Mouse (Mus musculus): ENCODE measurements around the gene Mga.

The Mga gene

DNA sequence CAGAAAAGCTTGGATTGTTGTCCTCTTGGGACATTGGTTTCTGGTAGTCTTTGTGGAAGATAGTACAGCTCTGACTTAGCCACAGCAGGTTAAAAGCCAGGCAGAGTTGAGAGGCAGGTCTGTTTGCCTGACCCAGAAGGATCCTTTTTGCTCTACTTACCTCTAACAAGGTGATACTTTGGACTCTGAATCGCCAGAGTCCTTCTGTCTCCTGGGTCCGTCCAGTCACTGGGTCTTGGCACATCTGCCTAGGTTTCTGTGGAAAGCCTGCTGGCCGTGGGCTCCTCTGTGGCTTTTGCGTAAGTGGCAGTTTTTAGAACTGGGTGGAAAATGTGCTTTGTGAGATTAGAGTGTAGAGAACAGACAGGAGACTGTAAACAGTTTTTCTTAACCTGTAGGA lies 91.9 kb downstream of the Mga start:
- no peak for DNase-seq

DNA sequence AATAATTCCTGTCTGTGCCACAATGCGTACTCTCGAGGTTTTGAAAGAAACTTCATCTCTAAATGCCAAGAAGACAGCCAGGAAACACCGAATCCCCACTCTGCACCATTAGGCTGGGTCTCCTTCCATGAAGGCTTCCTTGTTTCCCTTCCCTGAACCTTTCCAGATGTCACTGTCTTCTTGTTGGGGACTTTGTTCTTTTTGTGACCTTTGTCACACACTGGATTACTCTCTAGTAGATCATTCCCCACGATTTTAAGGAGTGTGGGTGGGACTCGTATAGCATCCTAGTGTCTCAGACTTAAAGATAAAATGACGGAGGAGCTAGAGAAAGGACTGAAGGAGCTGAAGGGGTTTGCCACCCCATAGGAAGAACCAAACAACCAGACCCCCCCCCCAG lies 93.9 kb downstream of the Mga start:
- DNase-seq = no peak

DNA sequence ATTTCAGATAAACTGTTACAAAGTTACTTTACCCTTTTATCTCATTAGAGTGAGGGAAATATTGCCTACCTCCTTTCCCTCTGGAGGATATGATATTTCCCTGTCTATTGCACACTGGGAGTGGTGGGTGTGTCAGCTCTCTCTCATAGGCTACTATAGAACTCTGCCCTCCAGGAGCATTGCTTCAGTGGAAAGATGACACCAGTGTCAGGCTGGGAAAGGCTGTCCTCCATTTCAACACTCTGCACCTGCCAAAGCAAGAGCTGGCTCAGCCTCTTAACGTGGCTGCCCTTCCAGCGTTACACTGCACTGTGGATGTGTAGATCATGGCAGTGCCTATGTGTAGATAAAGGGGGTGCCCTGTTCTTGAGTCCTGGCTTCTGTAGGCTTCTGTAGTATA lies 95.3 kb downstream of the Mga start:
- no peak for DNase-seq

DNA sequence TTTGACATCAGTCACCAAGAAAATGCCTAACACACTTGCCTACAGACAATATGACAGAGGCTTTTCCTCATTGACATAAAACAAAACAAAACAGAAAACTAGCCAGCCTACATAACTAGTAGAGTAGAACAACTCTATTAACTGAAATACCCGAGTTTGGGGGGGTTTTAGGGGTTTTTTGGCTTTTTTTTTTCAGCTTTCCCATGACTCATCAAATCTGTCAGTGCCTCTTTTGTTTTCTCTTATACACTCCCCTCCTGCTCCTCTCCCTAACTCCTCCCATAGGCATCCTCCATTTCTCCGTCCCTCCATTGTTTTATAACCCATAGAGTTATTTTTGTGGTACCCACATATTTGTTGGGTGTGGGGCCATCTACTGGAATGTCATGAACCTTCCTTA lies 96.5 kb downstream of the Mga start:
- DNase-seq = no peak

DNA sequence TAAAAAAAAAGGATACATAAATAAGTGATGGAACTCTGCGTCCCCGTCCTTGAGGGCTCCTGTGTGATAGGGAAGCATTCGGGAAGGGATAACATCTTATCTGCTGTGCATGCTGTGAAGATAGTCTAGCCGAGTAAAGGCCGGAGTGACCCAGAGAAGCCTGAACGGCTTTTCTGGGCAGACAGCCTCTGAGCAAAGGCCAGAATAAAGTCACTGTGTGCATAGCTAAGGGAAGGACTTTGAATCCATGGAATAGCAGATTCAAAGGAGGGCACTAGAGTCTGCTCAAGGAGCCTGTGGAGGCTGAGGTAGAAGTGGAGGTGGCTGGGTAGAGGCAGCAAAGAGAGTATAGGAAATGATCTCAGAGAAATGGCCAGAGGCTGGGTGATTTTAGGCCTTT lies 97.8 kb downstream of the Mga start:
- DNase-seq = no peak

DNA sequence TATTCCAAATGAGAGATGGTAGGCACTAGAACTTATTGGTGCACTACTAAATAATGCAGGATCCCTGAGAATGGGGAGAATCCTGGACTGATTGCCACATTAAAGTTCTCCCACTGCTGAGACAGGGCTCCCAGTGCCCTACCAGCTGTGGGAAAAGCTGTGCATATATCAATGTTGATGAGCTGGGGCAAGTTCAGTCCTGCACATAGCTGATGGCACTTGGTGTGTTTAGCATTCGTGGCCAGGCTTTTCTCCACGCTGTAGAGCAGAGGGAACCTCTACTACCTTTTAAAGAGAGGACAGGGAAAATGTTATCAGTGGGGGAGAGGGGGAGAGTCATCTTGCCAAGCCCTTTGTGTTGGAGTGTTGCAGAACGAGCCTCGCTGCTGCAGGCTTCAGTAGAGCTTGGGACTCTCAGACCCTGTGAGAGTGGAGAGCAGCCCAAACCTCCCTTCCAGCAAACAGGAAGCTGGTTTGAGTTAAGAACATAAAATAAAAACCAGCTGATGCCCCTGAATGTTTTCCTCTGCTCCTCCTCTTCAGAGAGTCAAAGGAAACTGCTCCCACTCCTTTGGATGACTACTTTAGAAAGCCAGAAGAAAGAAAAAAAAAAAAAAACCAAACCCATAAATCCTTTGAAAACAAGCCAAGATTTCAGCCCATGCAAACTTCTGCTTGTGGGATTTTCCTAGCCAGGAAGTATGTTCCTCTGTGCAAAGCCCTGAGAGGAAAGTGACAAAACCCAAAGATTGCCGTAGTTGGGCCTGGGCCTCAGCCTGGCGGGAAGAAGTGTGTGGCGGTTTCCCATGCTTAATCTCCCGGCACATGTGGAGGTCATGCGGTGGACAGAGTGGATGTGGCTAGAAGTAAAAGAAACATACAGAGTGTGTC lies 98.6 kb downstream of the Mga start:
- no peak for DNase-seq

DNA sequence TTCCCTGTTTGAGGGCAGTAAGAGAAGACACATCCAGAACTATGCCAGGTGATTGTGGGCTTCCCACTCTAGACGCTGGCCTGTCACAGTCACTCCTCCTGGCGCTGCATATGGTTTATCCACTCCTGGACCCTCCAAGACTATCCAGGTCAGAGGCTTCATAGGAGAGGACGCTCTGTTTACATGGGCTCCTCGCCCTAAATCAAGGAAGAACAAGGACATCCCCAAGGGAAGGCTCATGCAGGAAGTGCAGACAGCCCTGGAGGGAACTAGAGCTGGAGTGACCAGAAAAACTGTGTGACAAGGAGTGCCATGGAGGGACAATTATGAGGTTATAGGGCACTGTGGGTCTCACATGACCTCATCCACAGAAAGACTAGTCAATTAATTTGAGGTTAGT lies 100.3 kb downstream of the Mga start:
- DNase-seq = no peak

DNA sequence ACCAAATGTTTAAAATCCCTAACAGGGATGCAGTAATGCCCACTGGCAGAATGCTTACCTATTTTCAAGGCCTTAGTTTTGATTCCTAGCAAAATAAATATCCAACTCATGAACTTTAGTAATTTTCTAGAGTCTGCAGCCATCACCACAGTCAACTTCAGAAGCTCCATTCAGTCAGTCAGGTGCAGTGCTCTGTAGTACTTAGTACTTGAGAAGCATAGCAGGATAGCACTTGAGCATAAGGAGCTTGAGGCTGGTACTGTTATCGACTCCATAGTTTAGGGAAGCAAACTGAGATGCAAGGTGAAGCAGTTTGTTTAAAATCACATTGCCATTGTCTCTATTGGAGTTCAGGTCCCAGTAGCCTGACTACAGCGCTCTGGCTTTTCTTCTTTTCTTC lies 102.7 kb downstream of the Mga start:
- no peak for DNase-seq

DNA sequence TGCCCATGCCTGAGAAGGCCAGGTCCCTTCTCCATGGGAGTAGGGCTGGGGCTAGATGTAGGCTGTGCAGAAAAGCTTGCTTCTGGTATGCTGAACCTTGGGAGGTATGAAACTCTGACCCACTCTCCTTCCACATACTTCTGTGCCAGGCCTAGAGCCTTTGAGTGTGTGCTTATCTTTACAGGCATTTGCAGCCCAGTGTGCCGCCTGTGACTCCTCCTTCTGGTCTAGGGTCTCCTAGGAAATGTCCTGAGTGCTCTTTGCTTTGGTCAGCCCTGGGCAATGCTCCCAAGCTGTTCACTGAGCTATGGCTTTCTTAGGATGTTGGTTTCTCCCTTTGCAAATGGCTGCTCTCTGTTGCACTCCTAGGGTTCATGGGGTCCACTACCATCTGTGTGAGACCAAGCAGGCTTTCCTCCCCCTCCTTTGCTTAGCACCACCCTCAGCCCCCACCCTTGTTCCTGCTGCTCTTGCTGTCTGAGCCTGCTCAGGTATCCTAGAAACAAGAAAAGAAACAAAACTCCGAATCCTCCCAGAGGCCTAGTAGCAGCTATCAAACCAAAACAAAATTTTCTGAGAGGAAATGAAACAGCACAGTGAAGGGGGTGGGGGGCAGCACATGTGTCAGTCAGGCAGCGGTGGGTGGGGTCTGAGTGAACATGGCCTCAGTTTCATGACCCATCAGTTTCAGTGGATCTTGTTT lies 104.0 kb downstream of the Mga start:
- DNase-seq = no peak

DNA sequence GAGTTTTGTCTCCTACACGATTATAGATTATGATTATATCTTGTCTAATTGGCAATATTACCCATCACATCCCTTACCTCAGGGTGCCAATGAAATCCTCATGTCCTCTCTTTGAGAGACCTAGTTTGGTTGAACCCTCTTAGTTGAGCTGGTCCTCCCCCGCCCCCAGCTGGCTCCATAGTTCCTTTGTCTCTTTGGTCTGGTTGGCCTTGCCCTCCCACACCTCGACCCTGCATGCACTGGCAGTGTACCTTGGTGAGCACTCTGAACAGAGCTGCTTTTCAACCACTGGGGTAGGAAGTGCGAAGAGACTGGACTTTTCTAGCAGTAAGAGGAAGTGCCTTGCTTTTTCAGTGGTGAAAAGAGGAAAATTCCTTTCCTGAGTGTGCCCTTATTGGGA lies 104.9 kb downstream of the Mga start:
- no peak for DNase-seq

DNA sequence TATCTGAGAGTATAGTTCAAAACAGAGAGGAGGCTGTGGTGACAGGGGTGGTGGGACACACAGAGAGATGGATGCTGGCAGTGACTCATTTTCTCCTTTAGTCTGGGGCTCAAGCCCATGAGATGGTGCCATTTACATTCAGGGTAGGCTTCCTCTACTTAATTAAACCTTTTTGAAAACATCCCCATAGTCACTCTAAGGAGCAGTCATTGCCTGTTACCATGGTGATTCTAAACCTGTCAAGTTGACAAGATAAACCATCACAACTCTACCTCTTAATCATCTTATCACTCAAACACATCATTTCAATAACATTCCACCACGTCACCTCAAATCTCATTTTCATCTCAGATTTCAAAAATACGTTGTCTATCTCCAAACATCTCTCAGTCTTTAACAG lies 106.9 kb downstream of the Mga start:
- DNase-seq = no peak

DNA sequence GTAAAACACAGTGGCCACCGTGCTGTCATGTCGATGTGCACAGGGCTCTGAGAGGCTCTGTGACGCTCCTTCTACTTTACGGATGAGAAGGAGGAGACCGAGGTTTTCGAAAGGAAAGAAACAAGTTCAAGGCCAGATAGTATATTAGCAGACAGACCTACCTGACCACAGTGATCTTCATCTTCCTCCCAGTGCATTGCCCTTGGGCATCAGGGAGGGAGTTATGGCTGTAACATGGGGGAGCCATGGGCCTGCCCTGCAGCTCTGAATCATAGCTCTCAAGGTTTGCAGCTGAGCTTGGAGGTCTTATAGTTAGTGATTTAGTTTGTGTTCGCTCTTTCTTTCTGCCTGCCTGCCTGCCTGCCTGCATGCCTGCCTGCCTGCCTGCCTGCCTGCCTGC lies 109.7 kb downstream of the Mga start:
- no peak for DNase-seq

DNA sequence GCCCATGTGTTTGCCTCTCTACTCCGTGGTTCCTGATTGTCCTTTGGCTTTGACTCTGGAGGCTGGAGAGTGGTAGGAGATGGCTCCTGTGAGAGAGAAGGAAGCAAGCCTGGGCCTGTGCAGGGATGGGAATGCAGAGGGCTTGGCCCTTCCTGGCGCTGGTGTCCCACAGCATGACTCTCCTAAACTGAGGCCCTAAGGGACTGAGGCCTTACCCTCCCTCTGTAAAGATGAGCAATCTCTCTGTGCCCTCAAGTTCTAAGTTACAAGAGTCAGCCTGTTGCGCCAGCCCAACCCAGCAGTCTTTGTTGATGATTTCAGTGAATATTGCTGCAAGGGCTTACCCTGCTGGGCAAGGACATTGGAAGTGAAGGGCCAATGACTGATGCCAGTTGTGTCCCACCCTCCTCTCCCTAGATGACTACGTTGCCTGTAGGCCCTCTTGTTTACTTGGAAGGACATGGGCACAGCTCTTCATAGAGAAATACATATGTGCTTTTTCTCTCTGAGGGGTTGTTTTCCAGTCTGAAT lies 110.7 kb downstream of the Mga start:
- no peak for DNase-seq

DNA sequence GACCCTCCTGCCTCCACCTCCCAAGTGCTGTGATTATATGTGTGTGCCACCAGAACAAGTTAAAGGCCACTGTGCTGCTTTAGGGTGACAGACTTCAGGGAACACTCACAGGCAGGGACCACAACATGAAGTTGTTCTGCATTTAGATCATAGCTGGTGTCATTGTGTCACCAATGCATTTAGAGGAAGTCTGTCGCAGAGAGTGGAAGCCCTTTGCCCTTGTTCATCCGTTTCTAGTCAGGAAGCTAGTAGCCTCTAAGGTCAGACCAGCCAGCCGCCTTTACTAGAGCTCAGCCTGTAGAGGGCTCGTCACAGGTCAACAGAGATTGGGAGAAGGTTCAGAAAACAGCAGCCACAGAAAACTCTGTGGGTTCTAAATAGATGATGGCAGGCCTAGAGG lies 111.6 kb downstream of the Mga start:
- no peak for DNase-seq

DNA sequence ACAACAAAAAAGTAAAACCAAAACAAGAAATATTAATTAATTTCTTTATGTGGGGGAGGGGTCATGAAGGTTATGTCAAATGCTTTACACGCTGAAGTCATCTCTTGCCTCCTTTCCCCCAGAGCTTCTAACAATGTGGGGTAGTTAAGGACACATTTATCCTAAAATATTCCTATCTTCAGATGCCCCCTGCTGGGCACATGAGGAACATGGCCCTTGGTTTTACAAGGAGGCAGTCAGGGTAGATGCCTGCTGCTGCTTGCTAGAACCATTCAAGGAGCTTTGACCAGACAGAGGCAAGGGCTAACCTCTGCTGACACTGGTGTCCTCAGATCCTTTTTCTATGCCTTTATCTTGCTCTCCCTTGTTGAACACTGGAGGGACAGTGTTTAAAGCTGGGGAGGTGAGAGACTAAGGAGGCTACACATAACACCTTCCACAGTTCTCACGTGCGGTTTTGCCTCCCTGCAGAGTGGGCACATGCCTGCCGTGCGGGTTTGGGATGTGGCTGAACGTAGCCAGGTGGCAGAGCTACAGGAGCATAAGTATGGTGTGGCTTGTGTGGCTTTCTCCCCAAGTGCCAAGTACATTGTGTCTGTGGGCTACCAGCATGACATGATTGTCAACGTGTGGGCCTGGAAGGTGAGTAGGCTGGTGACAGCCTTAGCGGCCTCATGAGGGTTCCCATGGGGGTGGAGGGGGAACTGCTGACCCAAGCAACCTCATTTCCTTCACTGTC lies 114.6 kb downstream of the Mga start:
- peak; percentile 69 for DNase-seq

DNA sequence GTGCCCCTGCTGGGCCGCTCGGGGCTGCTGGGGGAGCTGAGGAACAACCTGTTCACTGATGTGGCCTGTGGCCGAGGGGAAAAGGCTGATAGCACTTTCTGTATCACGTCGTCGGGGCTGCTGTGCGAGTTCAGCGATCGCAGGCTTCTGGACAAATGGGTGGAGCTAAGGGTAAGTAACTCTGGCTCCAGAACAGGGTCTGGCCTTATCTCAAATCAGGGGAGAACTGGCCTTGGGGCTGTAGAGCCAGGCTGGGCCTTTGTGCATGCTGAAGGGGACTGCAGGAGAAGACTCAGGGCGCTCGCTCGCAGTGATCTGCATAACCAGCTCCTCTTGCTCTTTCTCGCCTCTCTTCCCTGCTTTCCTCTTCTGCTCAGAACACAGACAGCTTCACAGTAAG lies 115.9 kb downstream of the Mga start:
- no peak for DNase-seq

DNA sequence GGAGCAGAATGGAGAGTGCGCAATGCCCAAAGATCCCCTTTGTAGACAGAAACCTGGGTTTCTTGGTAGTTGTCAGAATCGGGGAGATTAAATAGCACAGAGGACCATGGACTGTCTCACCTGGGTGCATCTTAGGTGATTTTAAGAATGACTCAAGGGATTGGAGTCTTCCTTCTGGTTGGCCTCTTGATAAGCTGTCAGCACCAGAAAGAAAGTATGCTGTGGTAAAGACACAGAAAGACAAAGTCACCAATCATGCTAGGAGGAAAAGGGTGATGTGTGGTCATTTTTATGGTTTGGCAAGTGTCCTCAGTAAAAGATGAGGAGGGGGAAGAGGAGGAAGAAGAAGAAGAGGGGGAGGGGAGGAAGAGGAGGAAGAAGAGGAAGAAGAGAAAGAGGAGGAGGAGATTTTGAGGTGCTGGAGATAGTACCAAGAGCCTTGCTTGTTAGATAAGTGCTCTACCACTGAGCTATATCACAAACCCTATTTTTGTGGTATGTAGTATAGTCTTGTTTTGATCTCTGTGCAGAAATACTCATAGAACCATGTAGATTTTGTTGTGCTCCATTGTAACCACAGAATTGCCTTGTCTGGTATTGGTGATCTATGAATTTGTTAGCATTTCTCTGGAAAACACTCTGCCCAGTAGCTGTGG lies 116.9 kb downstream of the Mga start:
- no peak for DNase-seq

DNA sequence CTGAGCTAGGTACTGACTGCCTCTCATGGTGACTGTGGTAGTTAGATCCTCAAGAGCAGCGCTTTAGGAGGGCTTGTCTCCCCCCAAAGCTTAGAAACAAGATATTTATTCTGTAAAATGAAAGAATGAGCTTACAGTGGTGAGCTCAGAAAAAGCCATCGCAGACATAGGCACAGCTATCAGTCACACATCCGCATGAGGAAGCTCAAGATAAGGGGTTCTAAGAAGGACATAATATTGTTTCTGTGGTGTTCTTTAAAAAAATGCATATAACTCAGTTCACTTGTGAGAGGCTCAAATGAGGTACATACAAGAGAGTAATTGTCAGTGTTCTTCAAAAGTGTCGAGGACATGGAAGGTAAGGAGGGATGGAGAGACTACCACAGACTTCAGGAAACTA lies 118.9 kb downstream of the Mga start:
- no peak for DNase-seq

DNA sequence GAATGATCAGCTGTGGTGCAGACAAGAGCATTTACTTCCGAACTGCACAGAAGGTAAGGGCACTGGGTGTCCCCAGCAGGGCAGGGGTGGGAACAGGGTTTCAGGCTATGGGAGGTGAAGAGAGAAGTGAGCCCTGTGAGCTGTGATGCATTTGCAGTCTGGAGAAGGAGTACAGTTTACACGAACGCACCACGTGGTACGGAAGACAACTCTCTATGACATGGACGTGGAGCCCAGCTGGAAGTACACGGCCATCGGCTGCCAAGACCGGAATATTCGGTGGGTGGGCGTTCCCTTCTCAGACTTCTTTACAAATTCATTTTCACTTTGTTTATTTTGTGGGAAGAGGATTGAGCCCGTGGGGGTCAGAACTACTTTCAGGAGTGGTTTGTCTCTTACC lies 120.6 kb downstream of the Mga start:
- DNase-seq = no peak

Measured in right cerebral cortex, postnatal 14 days (tissue).